Mouse (Mus musculus) bone marrow macrophage, adult 2 months (primary cell): ENCODE measurements around the gene Rnf149. TPM values are rescaled to one million over a fixed set of nuclear protein-coding genes. Genes with fewer than 3 reads are reported as not detected.

Experiments
- H3K27ac ChIP-seq: 2 replicates; pipeline ENCODE4 v1.5.1; 2012; ENCODE audit warnings: low read depth, low read length; ENCODE audit not compliant: insufficient read depth
- H3K4me1 ChIP-seq: 2 replicates; pipeline ENCODE4 v1.6.1; 2012; ENCODE audit warnings: low read length; ENCODE audit not compliant: control insufficient read depth, insufficient read depth
- H3K4me3 ChIP-seq: 2 replicates; pipeline ENCODE4 v1.5.1; 2012; ENCODE audit warnings: mild to moderate bottlenecking, low read length, moderate library complexity; ENCODE audit not compliant: insufficient read depth
- CTCF ChIP-seq: IDR thresholded peaks from 2 replicates; pipeline ENCODE4 v1.5.1; 2012; ENCODE audit warnings: low read depth, mild to moderate bottlenecking, low read length, moderate library complexity
- POLR2A ChIP-seq: IDR thresholded peaks from 2 replicates; pipeline ENCODE4 v1.6.1; 2012; ENCODE audit warnings: mild to moderate bottlenecking, low read depth, low read length, borderline replicate concordance
- polyA plus RNA-seq: library from polyadenylated mRNA; stranded (reverse); fragments of >200 nt; gene quantifications from 2 replicates; pipeline ENCODE4 v1.2.4, GENCODE M21; 2012; ENCODE audit not compliant: missing spikeins, insufficient read depth, insufficient read length

Rnf149 gene
- polyA plus RNA-seq, 1 experiment: 113 TPM

DNA sequence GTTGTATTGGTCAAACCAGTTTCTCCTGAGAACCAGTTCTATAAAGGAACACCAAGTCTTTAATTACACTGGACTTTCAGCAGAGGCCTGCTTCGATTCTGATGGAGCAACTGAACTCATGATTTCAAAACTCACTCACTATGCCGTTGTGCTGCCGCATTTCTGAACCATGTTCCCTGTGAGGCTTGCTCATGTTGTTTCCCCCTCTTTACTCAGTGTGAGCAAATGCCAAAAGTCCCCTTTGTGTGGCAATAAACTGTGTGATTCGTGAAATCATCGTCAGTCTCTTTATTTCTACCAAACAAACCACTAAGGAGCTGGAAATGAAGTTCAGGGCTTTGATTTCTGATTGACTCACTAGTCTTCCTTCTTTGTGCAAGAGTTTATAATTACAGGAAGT lies 1.2 kb upstream of the Rnf149 start:
- H3K4me3 ChIP-seq: no peak overlapping the region
- H3K27ac ChIP-seq: peak overlapping the region; percentile 98
- TF ChIP-seq POLR2A (no peak), CTCF (no peak)
- peaks cover 49% of the 10 kb centered on the region for H3K4me1 ChIP-seq

- H3K4me3 ChIP-seq: peak overlapping the region; percentile 99
- H3K4me1 ChIP-seq: peaks cover 48% of the 10 kb centered on the region
- no peak for TF ChIP-seq CTCF
- no peak for TF ChIP-seq POLR2A
- H3K27ac ChIP-seq: peak overlapping the region; percentile 90
These were observed 568 bp downstream of the Rnf149 start for GRCm38 (mm10) chr1:39576431-39577243.

DNA sequence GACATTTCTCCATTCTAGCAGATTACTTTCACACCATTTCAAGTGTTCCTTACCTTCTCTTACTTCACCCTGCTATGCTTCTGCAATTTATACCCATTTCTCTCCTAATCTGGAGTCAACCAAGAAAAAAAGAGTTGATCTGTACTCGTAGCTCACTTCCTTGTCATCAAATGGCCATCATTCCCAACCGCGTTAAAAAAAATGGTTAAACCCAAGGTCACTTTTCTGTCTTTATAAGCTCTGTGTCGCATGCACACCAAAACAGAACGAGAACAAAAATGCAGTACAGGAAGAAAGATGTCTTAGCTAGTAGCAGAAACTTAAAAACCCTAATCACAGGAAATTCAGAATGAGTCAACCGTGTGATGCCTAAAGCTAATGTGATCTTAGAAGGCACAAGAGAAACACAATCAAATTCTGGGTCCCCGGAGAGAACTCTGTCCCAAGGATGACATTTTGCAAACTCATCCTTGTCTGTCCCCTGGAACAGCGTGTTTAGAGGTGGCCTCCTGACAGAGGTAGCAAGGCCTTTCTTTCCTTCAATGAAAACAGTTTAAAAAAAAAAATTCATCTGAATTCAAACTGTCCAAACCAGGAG lies 1.3 kb downstream of the Rnf149 start:
- no peak for TF ChIP-seq POLR2A
- TF ChIP-seq CTCF: no peak
- H3K4me3 ChIP-seq: peak overlapping the region; percentile 99

DNA sequence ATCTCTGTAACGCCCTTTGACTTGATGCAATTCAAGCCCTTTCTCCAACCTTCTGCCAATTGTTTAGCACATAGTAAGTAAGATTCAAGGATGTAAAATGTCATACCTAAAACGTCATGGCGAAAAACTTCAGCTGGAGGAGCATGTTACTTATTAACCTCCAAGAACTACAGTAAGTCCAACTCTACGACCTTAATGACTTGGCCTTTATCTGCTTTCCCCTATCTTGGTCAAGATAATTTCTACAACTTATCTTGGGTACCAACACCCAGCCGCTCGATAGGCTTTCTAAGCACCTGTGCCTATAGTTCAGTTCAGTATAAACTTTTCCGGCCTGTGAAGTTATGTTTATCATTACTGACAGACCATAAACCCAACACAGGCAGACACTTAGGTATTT lies 3.3 kb downstream of the Rnf149 start:
- Histone ChIP-seq H3K4me1 (peaks cover 39% of the 10 kb centered on the region), H3K27ac (no peak overlapping the region), H3K4me3 (no peak overlapping the region)
- TF ChIP-seq POLR2A: no peak
- TF ChIP-seq CTCF: no peak

More for the DNA sequence above, 1.3 kb downstream of the Rnf149 start:
- Histone ChIP-seq H3K4me1 (peaks cover 47% of the 10 kb centered on the region), H3K27ac (peak overlapping the region; percentile 90)

- H3K27ac ChIP-seq: no peak overlapping the region
These were observed 5.6 kb downstream of the Rnf149 start for GRCm38 (mm10) chr1:39571653-39572052.

GRCm38 (mm10) chr1:39568079-39568478 lies 9.1 kb downstream of the Rnf149 start:
- TF ChIP-seq CTCF: no peak
- no peak for TF ChIP-seq POLR2A
- Histone ChIP-seq H3K4me3 (no peak overlapping the region), H3K27ac (no peak overlapping the region), H3K4me1 (peaks cover 32% of the 10 kb centered on the region)

More at GRCm38 (mm10) chr1:39571653-39572052, 5.6 kb downstream of the Rnf149 start:
- H3K4me1 ChIP-seq: peaks cover 39% of the 10 kb centered on the region
- no peak for TF ChIP-seq POLR2A
- TF ChIP-seq CTCF: no peak
- no peak overlapping the region for H3K4me3 ChIP-seq

GRCm38 (mm10) chr1:39564603-39565002 lies 12.6 kb downstream of the Rnf149 start:
- H3K4me1 ChIP-seq: peaks cover 19% of the 10 kb centered on the region
- H3K4me3 ChIP-seq: no peak overlapping the region
- H3K27ac ChIP-seq: no peak overlapping the region
- no peak for TF ChIP-seq CTCF
- TF ChIP-seq POLR2A: no peak

DNA sequence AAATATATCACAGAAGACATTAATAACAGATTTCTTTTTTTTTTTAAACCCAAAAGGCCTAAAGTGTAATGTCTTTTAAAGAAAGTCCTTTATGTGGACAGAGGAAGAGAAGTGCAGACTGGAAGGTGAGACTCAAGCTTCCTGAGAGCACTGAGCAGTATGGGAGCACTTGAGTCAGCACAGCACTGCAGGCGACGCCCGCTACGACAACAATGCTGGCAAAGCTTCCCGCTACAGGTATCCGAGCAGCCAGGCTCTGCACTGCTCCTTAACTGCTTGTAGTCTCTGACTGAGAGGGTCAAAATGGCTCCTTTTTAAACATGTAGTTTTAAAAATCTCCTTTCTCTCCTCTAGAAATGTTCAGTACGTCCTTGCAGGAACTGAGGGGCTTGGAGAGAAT lies 14.0 kb downstream of the Rnf149 start:
- no peak overlapping the region for H3K4me3 ChIP-seq
- TF ChIP-seq POLR2A: no peak
- TF ChIP-seq CTCF: no peak
- peaks cover 12% of the 10 kb centered on the region for H3K4me1 ChIP-seq
- H3K27ac ChIP-seq: no peak overlapping the region

GRCm38 (mm10) chr1:39561920-39562319 lies 15.3 kb downstream of the Rnf149 start:
- H3K4me3 ChIP-seq: no peak overlapping the region
- peaks cover 8% of the 10 kb centered on the region for H3K4me1 ChIP-seq
- no peak overlapping the region for H3K27ac ChIP-seq
- no peak for TF ChIP-seq CTCF

DNA sequence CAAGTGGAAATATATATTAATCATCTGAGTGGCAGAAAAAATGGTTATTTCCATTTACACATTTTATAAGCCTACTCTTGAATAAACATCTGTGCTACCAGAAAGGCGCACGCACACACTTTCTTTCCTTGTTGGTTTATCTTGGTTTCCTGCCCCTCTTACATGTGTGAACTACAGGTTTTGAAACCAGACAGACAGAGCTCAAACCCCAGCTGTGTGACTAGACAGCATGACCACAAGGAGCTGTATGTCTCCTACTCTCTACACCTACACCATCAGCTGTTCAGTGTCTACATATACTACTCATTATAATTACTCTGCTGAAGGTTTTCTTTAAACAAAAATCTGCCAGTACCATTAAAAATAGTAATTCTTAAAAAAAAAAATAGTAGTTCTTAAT lies 18.2 kb downstream of the Rnf149 start:
- no peak for TF ChIP-seq CTCF
- no peak for TF ChIP-seq POLR2A
- H3K4me3 ChIP-seq: no peak overlapping the region
- peaks cover 8% of the 10 kb centered on the region for H3K4me1 ChIP-seq
- H3K27ac ChIP-seq: no peak overlapping the region
